In the genomic region with DNA sequence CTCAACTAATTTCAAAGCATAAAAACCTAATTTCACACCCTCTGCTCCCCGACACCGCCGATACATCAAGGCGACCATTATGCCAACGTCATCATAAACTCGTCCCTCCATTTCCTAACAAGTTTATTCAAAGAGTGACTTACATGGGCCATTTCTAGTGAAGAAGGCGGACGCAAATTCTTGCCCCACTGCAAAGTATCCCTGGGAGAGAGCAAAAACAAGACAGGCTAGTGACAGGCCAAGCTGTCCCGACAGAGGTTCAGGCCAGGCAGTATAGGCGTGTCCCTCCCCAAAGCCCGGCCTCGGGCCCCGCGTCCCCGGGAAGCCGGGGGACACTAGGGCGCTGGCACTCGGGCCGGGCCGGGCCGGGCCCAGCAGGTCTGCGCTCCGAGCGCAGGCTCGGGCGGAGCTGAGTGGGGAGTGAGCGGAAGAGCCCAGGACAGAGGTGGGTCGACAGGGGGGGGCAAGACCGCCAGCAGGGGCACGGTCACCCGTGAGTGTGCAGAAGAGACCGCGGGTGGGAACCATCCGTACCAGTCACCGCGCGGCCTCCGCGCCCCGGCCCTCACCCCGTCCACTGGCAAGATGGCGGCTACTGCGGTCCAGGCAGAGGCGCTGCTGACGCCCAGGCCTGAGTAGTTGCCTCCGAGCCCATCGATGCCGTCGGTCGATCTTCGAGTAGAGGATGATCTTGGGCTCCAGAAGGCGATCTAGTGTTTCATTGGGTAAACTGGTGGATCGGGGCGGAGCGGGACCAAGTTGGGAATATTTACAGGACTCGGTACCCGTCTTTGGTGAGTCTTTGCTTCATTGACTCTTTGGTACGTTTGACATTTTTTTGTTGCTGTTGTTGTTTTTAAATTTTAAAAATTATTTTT, we compare ENCODE assay signal across 8 mouse cellular contexts. TPM values are rescaled to one million over a fixed set of nuclear protein-coding genes. Genes with fewer than 3 reads are reported as not detected.
DNase-seq lines count a peak whose midpoint lies in the region; ATAC-seq and TF ChIP-seq lines count a peak whose summit lies in the region.

A gene (minus strand): TSS at position 693 of the 878 bp plus-strand sequence.

- peaks cover 19% of the 10 kb centered on the region for H3K4me1 ChIP-seq in hindbrain, embryonic 12.5 days

- TF ChIP-seq CTCF in Patski (IDR thresholded peaks at IDR 0.05) = no peak

- WGBS in hindbrain, embryonic 12.5 days = under 1% methylated on average over 57 of the region's 58 CpGs

- H3K9ac ChIP-seq in hindbrain, embryonic 12.5 days = peak within 1 kb of the TSS; percentile 93

- in situ Hi-C loops in Patski (cut with MboI; ENCODE audit: low pct_unique_long_range_greater_than_20kb) = loop anchor here (25.0 kb wide), 1 partner anchor 1359 kb away; a partner anchor contains a TSS

- ATAC-seq in Patski = peak; percentile 95
- peak; percentile 96 for ATAC-seq in hindbrain, embryonic 12.5 days (ENCODE audit: low FRiP score)

- DNase-seq in Patski (ENCODE audit: low read depth, low spot score) = peak; percentile 68
- DNase-seq in cerebellum, postnatal 10 days = peak; percentile 91 to 96
- DNase-seq in frontal cortex, postnatal 10 days (ENCODE audit: low spot score in 2 of 2) = peak; percentile 86 to 89
- DNase-seq in layer of hippocampus, postnatal 36 days = peak; percentile 87 to 89
- peak; percentile 97 for DNase-seq in lung, postnatal 36 days
- peak; percentile 97 for DNase-seq in retina, postnatal 1 day
- DNase-seq in urinary bladder, adult 18-20 months (ENCODE audit: low spot score in 2 of 2) = peak; percentile 89 to 96

- peak within 1 kb of the TSS; percentile 92 for H3K4me3 ChIP-seq in hindbrain, embryonic 12.5 days

- H3K4me2 ChIP-seq in hindbrain, embryonic 12.5 days (replicated peaks) = peak within 1 kb of the TSS; percentile 75

- peak within 1 kb of the TSS; percentile 91 for H3K27ac ChIP-seq in hindbrain, embryonic 12.5 days

- H3K36me3 ChIP-seq in hindbrain, embryonic 12.5 days = peaks cover under 1% of the 10 kb centered on the region; the same call in 1 of the 2 replicates

- CTCF ChIA-PET in Patski (lab: Charles Lee) = interaction anchor here (1.0 to 1.3 kb wide), 3 partner anchors 10 to 11 kb away, joined by 3 to 5 read pairs (median 3); no protein-coding TSS in a partner anchor

- H3K9me3 ChIP-seq in hindbrain, embryonic 12.5 days (replicated peaks) = no peaks in the 10 kb centered on the region

- POLR2A ChIA-PET in Patski (lab: Charles Lee) = interaction anchor here (0.8 kb wide), 1 partner anchor 1633 kb away, joined by 3 read pairs; no protein-coding TSS in a partner anchor

- H3K27me3 ChIP-seq in Patski = no peaks in the 10 kb centered on the region
- no peaks in the 10 kb centered on the region for H3K27me3 ChIP-seq in hindbrain, embryonic 12.5 days

RNA-seq across cellular contexts. Expression of the gene that starts here (rescaled TPM):
- polyA plus RNA-seq in Patski (2021) = 116 TPM
- polyA plus RNA-seq in hindbrain, embryonic 12.5 days (2016; fragmentation: Nextera tagmentation; extraction: Ambion mirVana) = 147 and 148 TPM in 2 replicates
- 10 to 100 TPM; 51.6 to 58.0 TPM for total RNA-seq in layer of hippocampus, postnatal 36 days (2021)

Comparison
In these comparisons a context has a peak if more than half of its experiments do, and no peak if none do; other contexts are left out.
1. Peak in every context shown above with its lines: DNase-seq, ATAC-seq, H3K4me3 ChIP-seq and H3K27ac ChIP-seq.